Mouse (Mus musculus): Measurements from ENCODE around the gene Skap1.
A peak's percentile ranks its signal among the peaks of the same experiment; 100 is the strongest.

- TF ChIP-seq CTCF (IDR thresholded peaks at IDR 0.05; ENCODE audit: borderline replicate concordance, extremely low read depth, insufficient read depth, insufficient read length): peak; percentile 20; the same call in 1 of the 2 replicates
- TF ChIP-seq POLR2A (IDR thresholded peaks at IDR 0.05; ENCODE audit: borderline replicate concordance, extremely low read depth, insufficient read depth, insufficient read length, poor library complexity, severe bottlenecking): no peak
Observed at GRCm38 (mm10) chr11:96781425-96781824, 317.0 kb downstream of the Skap1 start.
